Mouse (Mus musculus): ENCODE measurements at regions not wholly inside any gene's neighbourhood (a gene's known extent, or its start where the extent isn't known, plus 50 kb on each side); places are given as distances from the start of the nearest gene placed in this dataset.

DNA sequence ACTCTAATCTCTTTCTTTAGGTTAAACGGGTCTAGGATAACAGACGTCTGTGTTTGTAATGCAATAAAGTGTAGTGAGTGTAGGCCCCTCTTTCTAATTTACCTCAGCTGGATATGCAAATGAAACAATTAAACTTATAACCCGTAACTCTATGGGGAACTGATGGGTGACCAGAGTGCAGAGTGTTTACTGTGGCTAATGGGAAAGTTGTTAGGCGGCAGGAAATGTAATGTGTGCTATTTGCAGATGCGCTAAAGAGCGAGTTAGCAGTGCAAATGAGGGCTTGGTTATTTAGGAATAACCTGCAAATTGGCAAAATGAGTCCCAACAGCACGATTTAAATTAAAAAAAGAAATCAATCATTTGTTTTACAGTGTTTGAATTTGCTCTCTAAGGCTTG, 168.8 kb upstream of the Psmd7 start:
- TF ChIP-seq CTCF (IDR thresholded peaks at IDR 0.05; ENCODE audit: low read depth, low read length) (no peak), POLR2A (IDR thresholded peaks at IDR 0.05; ENCODE audit: extremely low read depth, insufficient read depth, low read length) (no peak)
